Mouse (Mus musculus) common myeloid progenitor, adult 5-6 weeks (primary cell): ENCODE results near the gene Tmem262. TPM values are rescaled to one million over a fixed set of nuclear protein-coding genes. Genes with fewer than 3 reads are reported as not detected.

Experiments
- ATAC-seq: replicated peaks from 2 replicates; pipeline ENCODE4 v1.8.0; 2016; ENCODE audit warnings: low read depth, mild to moderate bottlenecking, moderate TSS enrichment, inconsistent platforms; ENCODE audit not compliant: poor library complexity, severe bottlenecking
- total RNA-seq: library from RNA; stranded (forward); fragments of 200-1000, 187-1606 nt; gene quantifications from 2 replicates; pipeline ENCODE4 v1.2.3, GENCODE M21; 2017

Tmem262 gene
- total RNA-seq, 1 experiment from 2014 or later, result not detected

DNA sequence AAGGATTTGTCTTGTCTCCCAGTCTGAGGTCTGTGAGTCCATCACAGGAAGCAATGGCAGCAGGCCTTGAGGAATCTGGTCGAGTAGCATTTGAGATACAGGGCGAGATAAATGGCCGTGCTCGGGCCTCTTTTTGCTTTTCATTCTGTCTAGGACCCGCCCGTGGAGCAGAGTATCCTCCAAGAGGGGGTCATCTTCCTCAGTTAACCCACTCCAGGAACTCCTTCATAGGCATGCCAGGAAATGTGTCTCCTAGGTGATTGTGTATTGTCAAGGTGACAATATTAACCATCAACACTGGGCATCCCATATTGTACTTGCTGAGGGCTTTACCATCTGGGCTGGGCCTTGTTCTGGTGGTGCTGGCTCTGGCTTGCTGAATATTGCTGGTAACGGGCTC, 14.3 kb downstream of the Tmem262 start, which contains the start of gene AC131692.1:
TSS of gene AC131692.1 (plus strand) at position 301 of the 400 bp plus-strand sequence.
- no peak for ATAC-seq

DNA sequence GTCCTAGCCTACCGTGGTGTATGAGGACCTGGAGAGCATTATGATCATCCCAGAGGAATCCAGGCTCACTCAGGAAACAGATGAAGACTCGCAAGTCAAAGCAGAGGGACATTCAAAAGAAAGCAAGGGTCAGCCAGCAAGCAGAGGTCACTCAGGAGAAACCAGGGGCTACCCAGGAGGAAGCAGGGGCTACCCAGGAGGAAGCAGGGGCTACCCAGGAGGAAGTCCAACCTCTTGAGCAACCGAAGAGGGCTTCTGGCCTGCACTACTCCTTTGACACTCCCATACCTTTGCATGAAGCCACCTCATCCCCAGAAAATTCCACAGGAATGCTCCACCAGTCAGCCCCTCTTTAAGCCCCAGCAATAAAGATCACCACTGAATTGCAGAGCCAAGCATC, 18.0 kb downstream of the Tmem262 start:
- ATAC-seq, result no peak

DNA sequence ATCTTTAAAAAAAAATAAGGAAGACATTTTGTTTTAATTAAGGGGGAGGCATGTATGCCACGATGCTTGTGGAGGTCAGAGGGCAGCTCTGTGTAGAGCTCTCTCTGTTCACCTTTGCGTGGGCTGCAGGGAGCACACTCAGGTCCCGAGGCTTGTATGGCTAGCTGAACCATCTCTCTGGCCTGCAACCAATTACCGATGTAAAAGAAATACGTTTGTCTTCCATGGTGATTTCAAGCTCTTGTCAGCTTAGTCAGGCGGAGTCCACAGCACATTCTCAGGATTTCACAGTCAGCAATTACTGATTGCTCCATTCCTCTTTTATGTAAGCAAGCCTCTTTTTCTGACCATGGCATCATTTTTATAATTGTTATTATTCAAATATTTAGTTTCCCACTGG, 21.4 kb downstream of the Tmem262 start:
- ATAC-seq, result no peak

DNA sequence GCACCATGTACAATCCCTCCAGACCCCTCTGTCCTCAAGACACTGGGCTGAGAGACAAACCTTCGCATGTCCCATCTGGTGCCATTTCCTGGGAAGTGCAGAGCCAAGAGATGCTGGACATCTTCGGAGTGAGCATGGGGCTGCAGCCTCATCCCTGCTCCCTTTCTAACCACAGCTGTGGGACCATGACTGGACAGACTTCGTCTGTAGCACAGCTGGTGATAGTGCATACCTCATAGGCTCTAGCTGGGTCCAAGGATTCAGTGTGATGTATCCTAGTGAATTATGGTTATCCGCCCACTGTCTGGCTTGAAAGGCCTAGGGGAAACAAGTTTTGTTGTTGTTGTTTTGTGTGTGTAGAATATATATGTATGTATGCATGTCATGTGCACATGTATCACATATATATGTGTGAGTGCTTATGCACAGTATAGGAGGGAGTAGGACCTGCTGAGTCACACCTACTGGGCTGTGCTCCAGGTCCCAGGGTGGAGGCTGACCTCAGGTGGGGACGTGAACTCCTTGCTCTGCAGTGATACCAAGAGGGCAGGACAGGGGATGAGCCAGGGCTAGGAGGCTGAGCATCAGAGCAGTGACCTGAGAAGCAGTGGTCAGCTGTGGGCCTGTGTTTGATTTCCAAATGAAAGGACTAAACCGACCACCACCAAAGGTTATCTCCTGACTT, 22.5 kb downstream of the Tmem262 start:
- no peak for ATAC-seq

DNA sequence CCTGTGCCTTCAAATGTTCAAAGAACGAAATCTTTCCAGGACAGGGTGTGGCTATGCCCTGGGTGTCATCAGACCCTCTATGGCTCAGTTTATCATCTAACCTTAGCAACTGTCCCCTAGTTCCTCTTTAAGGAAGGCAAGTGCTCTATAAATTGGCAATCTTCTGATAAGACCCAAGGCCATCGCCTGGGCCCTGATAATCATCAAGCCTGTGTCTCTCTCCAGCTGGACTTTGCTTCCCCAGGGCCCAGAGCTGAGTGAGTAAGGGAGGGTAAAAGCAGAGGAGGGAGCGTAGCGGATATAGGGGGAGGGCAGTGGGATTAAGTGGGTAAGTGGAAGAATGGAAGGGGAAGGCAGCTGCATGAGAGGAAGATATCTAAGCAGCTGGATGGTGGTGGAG, 24.6 kb downstream of the Tmem262 start:
- ATAC-seq, result no peak

DNA sequence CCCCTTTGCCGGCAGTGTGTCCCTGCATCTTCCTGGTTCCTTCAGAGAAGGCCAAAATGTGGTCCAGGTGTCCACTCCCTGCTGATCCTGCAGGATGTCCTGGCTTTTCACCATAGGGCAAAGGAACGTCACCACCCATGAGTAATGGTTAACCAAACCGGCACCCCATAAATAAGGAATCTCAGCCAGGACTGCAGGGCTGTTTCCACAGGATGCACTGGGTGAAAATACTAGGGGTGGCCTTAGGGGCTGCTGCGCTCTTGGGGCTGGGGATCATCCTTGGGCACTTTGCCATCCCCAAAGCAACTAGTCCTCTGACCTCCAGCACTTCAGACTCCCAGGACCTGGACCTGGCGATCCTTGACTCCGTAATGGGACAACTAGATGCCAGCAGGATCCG, 25.8 kb downstream of the Tmem262 start, which contains the start of gene Naaladl1:
TSS of gene Naaladl1 (plus strand) at position 197 of the 400 bp plus-strand sequence.
- no peak for ATAC-seq

DNA sequence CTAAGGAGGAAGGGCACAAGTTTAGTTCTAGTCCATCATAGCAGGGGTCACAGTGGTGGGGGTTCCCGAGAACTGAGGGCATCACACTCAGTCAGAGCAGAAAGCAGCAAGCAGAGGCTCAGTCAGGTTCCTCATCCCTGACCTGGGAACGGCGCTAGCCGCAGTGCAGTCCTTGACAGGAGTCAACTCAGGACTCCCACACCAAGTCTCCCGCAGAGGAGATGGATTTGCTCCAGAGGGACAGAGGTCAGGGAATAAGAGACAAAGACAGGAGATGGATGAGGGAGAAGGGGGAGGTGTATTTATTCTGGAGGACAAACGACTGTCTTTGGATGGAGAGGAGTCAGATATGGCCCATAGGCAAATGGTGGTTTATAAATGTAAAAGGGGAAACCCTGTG, 33.3 kb downstream of the Tmem262 start:
- no peak for ATAC-seq

DNA sequence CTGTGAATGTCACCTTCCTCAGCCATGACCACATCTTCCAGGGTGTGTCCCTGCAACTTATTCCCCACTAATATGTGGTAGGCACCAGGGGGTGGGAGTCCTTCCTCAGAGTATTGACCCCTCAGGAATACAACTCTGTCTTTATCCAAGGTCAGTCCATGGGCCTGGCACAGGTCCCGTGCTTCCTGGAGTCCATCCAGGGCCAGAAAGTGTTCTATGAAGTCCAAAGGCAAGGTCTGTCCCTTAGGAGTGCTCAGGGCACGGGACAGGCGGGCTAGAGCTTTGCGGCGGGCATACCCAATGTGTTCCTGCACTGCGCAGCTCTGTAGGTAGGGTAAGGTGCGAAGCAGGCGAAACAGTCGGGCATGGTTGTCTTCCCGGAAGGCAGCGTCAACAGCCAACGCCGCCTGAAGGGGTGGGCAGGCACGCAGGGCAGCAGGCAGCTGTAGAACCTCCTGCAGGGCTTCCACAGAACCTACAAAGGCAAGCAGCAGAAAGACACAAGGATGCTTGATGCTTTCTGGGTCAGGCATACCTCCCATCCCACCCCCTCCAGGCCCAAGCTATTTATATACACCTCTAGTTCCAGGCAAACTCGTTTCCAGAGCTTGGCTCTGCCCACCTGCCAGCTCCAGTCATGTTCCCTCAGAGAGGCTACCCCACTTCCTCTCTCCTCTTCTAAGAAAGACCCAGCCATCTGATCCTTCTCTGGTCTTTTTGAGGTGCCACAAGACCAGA, 36.4 kb downstream of the Tmem262 start:
- ATAC-seq, result no peak

DNA sequence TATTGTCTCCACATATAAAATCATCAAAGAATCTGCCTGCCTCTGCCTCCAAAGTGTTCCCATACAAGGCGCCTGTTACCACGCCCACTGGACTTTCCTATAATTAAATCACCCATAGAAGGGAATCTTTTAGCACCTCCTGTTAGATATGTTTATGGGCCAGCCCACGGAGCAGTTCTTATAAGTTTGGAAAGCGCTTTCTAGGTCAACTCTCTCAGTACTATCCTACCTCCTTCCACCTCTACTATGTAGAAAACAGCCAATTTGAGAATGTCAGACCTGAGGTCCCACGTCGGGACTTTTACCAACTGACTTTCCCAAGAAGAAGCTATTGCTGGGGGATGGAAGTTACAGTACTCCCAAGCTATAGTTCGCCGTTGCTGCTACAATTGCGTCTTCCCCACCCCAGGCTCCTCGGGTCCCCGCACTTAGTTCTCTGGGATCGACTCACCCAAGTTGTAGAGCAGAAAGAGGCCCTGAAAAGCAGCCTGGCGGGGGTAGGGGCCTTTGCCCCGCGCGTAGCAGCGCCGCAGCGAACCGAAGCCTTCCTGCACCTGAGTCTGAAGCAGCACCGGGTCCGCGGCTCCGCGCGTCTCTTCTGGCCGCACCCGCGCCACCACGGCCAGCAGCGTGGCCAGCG, 37.6 kb downstream of the Tmem262 start:
- no peak for ATAC-seq

DNA sequence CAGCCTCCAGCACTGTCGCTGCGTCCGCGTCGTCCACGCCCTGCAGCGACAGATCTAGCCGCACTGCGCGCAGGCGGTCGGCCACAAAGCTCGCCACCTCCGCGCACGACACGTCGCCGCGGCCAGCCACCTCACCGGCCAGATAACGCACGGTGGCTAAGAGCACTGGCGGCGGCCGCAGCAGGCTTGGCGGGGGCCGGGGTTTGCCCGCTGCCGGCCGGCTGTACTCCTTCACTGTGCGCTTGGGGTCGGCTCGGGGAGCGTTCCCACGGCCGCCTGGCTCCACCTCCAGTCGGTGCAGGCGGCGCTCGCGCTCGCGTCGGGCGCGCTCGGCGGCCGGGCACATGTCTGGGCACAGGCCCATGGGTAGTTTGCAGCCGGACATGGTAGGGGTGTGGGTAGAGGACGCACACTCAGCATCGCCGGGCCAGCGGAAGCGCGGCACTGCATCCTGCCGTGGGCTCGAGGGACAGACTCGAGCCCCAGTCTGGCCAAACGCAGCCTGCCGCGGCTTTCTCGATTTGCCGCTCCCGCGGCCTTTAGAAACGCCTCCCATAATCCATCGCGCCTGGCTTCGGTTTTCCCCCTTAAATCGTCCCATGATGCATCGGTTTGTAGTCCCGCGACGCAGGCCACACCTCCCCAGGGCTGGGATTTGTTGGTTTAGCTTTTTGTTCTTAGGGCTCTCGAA, 38.3 kb downstream of the Tmem262 start, which contains the start of gene Sac3d1:
TSS of gene Sac3d1 (minus strand) at position 665 of the 691 bp plus-strand sequence.
- ATAC-seq, result peak; percentile 91

DNA sequence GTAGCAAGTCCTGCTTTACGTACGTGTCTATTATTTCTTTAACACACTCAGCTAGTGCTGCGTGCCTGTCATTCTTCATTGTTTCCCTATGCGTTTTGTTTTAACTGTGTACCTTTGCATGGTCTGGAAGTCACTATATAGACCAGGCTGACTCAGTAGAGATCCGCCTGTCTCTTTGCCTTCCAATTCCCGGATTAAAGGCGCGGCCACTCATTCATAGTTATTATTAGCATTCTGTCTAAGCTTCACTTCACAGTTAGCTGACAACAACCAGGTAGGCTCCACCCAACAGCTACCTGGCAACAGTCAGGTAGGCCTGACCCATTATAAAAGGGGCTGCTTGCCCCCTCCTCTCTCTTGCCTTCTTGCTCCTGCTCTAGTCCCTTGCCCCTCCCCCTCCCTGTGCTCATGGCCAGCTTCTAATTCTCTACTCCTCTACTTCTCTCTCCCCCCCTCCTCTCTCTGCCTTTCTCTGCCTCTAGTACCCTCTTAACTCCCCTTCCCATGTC, 38.9 kb downstream of the Tmem262 start:
- 0 out of 2 replicates have a peak, but pooled peaks have one; percentile 2 for ATAC-seq

DNA sequence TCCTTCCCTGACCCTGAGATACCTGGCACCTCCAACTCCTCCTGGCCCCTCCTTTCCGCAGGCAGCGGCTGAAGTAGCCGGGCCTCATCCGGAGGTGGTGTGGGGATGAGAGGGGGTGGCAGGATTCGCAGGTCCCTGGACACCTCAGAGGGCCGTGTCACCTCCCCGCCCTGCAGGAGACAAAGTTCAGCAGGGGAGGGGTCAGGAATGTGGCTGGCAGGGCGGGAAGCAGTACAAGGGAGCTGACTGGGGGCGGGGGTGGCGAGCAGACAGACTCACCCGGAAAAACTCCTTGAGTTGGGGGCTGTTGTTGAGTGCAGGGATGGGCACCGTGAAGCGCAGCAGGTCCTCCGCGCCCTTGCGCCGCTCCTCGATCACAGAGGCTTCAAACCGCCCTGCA, 41.9 kb downstream of the Tmem262 start:
- ATAC-seq, result no peak

DNA sequence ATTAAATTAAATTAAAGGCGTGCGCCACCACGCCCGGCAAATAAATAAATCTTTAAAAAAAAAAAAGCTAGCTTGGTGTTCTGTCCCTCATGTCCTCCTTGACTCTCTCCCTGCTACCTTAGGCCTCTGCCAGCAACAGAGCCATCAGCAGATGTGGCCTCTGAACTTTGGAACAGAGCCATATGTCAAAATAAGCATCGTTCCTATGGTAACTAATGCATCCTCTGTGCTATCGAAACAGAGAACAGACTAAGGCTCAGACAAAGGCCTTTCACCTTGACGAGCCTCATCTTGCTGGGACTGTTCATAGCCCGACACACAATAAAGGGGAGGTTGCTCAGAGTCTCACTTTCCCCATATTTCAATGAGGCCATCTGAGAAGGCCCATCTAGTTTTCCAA, 43.5 kb downstream of the Tmem262 start:
- no peak for ATAC-seq

DNA sequence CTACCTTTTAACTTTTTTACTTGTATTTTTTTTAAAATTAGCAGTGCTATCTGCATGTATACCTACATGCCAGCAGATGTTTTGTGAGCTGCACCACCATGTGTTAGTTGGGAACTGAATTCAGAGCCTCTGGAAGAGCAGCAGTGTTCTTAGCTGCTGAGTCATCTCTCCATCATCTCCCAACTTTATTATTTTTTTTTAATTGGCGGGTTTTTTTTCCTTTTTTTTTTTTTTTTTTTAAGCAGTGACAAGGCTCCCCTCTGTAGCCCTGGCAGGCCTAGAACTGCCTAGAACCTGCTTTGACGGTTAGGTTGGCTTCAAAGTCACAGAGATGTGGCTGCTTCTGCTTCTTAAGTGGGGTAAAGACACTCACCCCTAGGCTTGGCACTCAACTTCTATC, 45.1 kb downstream of the Tmem262 start:
- ATAC-seq, result no peak

DNA sequence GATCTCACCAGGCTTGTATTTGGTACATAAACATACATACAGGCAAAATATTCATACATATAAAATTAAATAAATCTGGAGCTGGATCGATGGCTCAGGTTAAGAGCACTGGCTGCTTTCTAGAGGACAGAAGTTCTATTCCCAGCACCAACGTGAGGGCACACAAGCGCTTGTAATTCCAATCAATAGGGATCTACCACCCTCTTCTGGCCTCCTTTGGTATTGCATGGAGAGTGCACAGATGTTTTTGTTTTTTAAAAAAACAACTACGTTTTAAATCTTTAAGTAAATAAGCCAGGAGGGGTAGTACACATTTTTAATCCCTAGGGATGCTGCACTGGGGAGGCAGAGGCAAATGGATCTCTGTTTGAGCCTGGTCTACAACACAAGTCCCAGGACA, 46.5 kb downstream of the Tmem262 start:
- ATAC-seq, result no peak

DNA sequence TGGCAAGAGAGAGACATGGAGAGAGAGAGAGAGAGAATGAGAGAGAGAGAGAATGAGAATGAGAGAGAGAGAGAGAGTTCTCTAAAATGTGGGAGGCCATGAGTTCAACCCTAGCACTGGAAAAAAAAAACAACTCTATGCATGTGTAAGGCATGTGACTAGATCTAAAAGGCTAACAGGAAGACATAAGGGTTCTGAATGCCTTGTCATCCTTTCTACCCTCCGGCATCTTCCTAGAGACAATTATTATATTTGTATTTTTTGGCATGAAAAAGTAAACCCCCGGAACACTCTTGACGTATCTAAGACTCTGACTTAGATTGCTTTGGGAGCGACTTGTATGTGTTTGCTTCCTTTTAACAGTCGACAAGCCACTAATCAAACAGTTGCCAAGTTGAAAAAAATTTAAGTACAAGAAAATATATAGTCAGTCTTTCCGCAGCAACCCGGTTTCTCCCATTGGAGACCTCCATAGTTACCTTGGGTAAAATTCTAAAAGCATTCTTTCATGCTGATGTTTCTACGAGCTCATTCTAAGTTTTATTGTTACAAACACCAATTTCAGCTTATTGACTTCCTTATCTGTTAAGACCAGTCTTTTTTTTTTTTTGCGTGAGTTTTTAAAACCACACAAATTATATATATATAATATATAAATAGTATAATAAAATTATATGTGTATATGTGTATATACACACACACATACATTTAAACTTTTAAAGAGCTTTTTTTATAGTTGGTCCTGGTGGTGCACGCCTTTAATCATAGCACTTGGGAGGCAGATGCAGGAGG, 47.2 kb downstream of the Tmem262 start:
- no peak for ATAC-seq

DNA sequence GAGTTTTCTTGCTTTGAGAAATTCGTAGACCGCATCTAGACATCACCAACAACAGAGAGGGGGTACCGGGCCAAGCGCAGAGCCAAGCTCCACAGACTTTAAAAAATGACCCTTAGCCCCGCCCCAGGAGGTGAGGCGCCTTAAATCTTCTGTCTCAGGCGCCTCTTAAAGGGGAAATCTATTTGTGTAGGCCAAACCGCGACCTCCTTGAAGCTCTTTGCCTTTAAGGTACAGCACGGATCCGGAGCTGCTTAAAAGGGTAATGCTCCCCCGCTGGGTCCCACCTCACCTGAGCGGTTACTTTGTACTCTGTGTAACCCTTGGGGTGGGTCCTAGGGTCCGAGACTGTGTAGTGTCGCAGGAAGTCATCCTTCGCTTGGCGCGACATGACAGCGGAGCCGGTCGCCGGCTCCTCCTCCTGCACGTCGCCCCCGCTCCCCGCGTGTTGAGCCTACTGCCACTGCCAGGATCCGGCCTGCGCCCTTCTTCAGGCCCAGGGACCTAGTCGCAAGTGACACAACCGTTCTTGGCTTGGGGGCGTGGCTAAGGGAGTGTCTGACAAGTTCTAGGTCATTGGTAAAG, 48.0 kb downstream of the Tmem262 start, which contains the start of gene Snx15:
TSS of gene Snx15 (minus strand) at position 545 of the 582 bp plus-strand sequence.
- peak; percentile 96 for ATAC-seq
